26 mouse cellular contexts compared by ENCODE assay signal in genomic region chr4:44545669-44546068, GRCm38 (mm10).
"Had no signal": no experiment of that assay in that cellular context is flagged by ENCODE, and none has a peak within 500 bp of the region (broad histone marks: within the 10 kb centered on the region; RNA-seq: fewer than 3 reads in every experiment).

No protein-coding gene starts in this region.

- ATAC-seq: hindbrain, postnatal 0 days; intestine, embryonic 16.5 days had no signal

- DNase-seq: gastrocnemius, postnatal 14 days; gastrocnemius, postnatal 36 days; heart, adult 11 months; heart, adult 2 months; heart, postnatal 14 days; heart, postnatal 36 days; kidney, adult 11 months; kidney, adult 2 months; kidney, adult 9 months; kidney, postnatal 14 days; kidney, postnatal 36 days; layer of hippocampus, adult 9-11 months; layer of hippocampus, postnatal 36 days; left cerebral cortex, postnatal 4 days had no signal

- H3K4me3 ChIP-seq: heart, adult 2 months; heart, embryonic 13.5 days; heart, embryonic 15.5 days; hindbrain, embryonic 13.5 days; hindbrain, embryonic 15.5 days; kidney, embryonic 15.5 days; limb, embryonic 13.5 days; limb, embryonic 15.5 days had no signal

- H3K27ac ChIP-seq: heart, adult 2 months; heart, embryonic 13.5 days; heart, embryonic 15.5 days; hindbrain, embryonic 13.5 days; hindbrain, embryonic 15.5 days; hindbrain, postnatal 0 days; kidney, embryonic 15.5 days; kidney, postnatal 0 days; limb, embryonic 13.5 days; limb, embryonic 15.5 days; liver, embryonic 14.5 days had no signal

- H3K4me2 ChIP-seq: heart, embryonic 11.5 days; heart, embryonic 13.5 days; heart, embryonic 15.5 days; hindbrain, embryonic 13.5 days; hindbrain, embryonic 15.5 days; kidney, embryonic 15.5 days; limb, embryonic 13.5 days; limb, embryonic 15.5 days had no signal

- H3K9me3 ChIP-seq: heart, embryonic 13.5 days; heart, embryonic 15.5 days; hindbrain, embryonic 13.5 days; hindbrain, embryonic 15.5 days; kidney, embryonic 15.5 days; limb, embryonic 13.5 days; limb, embryonic 15.5 days had no signal

- H3K36me3 ChIP-seq: heart, embryonic 13.5 days; heart, embryonic 15.5 days; hindbrain, embryonic 13.5 days; hindbrain, embryonic 15.5 days; kidney, embryonic 15.5 days; limb, embryonic 13.5 days; limb, embryonic 15.5 days had no signal

- H3K4me1 ChIP-seq: heart, embryonic 13.5 days; heart, embryonic 15.5 days; hindbrain, embryonic 13.5 days; hindbrain, embryonic 15.5 days; kidney, embryonic 15.5 days; limb, embryonic 13.5 days; limb, embryonic 15.5 days had no signal

- H3K9ac ChIP-seq: heart, embryonic 13.5 days; heart, embryonic 15.5 days; hindbrain, embryonic 13.5 days; hindbrain, embryonic 15.5 days; kidney, embryonic 15.5 days; limb, embryonic 13.5 days; limb, embryonic 15.5 days; liver, embryonic 14.5 days had no signal

- H3K27me3 ChIP-seq: hindbrain, embryonic 15.5 days had no signal
